Mouse (Mus musculus) splenic B cell, adult 2 months (primary cell): ENCODE measurements around the gene Gm20708.
A peak's percentile ranks its signal among the peaks of the same experiment; 100 is the strongest.

Source experiments
- DNase-seq: peaks from one replicate; pipeline ENCODE4 v3.0.0-alpha.2; 2011; ENCODE audit warnings: low read depth, low spot score
- H3K27me3 ChIP-seq: 2 replicates; pipeline ENCODE4 v1.6.1; 2012; ENCODE audit warnings: mild to moderate bottlenecking, low read length, moderate library complexity, mixed read lengths; ENCODE audit not compliant: control insufficient read depth, poor library complexity, insufficient read depth, severe bottlenecking
- H3K36me3 ChIP-seq: 2 replicates; pipeline ENCODE4 v1.6.1; 2012; ENCODE audit warnings: mild to moderate bottlenecking, low read length, moderate library complexity, mixed read lengths; ENCODE audit not compliant: control insufficient read depth, poor library complexity, insufficient read depth, severe bottlenecking

Gm20708 gene

GRCm38 (mm10) chr11:117848271-117848984 lies 39.0 kb downstream of the Gm20708 start:
- H3K36me3 ChIP-seq, result no peaks in the 10 kb centered on the region
- peak; percentile 47 for DNase-seq
- no peaks in the 10 kb centered on the region for H3K27me3 ChIP-seq

GRCm38 (mm10) chr11:117848985-117849671 lies 39.7 kb downstream of the Gm20708 start, which contains the start of gene Birc5:
TSS of gene Birc5 (plus strand) at chr11:117849251.
- Histone ChIP-seq H3K27me3 (no peaks in the 10 kb centered on the region), H3K36me3 (no peaks in the 10 kb centered on the region)
- DNase-seq, result peak; percentile 98

GRCm38 (mm10) chr11:117852875-117853274 lies 43.4 kb downstream of the Gm20708 start:
- DNase-seq, result no peak
- H3K36me3 ChIP-seq, result no peaks in the 10 kb centered on the region
- no peaks in the 10 kb centered on the region for H3K27me3 ChIP-seq

- H3K27me3 ChIP-seq, result no peaks in the 10 kb centered on the region
- H3K36me3 ChIP-seq, result no peaks in the 10 kb centered on the region
Measured at GRCm38 (mm10) chr11:117854241-117854640, 44.8 kb downstream of the Gm20708 start.

GRCm38 (mm10) chr11:117855360-117855759 lies 45.9 kb downstream of the Gm20708 start:
- DNase-seq, result no peak
- H3K27me3 ChIP-seq, result no peaks in the 10 kb centered on the region
- no peaks in the 10 kb centered on the region for H3K36me3 ChIP-seq

More at GRCm38 (mm10) chr11:117854241-117854640, 44.8 kb downstream of the Gm20708 start:
- no peak for DNase-seq

GRCm38 (mm10) chr11:117855975-117856374 lies 46.5 kb downstream of the Gm20708 start:
- no peak for DNase-seq
- H3K27me3 ChIP-seq, result no peaks in the 10 kb centered on the region
- H3K36me3 ChIP-seq, result no peaks in the 10 kb centered on the region

- DNase-seq, result no peak
- Histone ChIP-seq H3K27me3 (no peaks in the 10 kb centered on the region), H3K36me3 (no peaks in the 10 kb centered on the region)
Measured at GRCm38 (mm10) chr11:117857462-117857861, 48.0 kb downstream of the Gm20708 start.

GRCm38 (mm10) chr11:117858392-117858791 lies 48.9 kb downstream of the Gm20708 start:
- no peaks in the 10 kb centered on the region for H3K27me3 ChIP-seq
- no peaks in the 10 kb centered on the region for H3K36me3 ChIP-seq
- no peak for DNase-seq

- DNase-seq, result no peak
- H3K27me3 ChIP-seq, result no peaks in the 10 kb centered on the region
- H3K36me3 ChIP-seq, result no peaks in the 10 kb centered on the region
Measured at GRCm38 (mm10) chr11:117860601-117861000, 51.1 kb downstream of the Gm20708 start, which contains the start of gene Tmem235. TSS of gene Tmem235 (plus strand) at chr11:117860752.

GRCm38 (mm10) chr11:117863174-117863856 lies 53.8 kb downstream of the Gm20708 start:
- Histone ChIP-seq H3K27me3 (no peaks in the 10 kb centered on the region), H3K36me3 (no peaks in the 10 kb centered on the region)
- no peak for DNase-seq

GRCm38 (mm10) chr11:117864805-117865204 lies 55.3 kb downstream of the Gm20708 start:
- no peaks in the 10 kb centered on the region for H3K36me3 ChIP-seq
- no peaks in the 10 kb centered on the region for H3K27me3 ChIP-seq
- DNase-seq, result no peak

- no peak for DNase-seq
- no peaks in the 10 kb centered on the region for H3K27me3 ChIP-seq
- no peaks in the 10 kb centered on the region for H3K36me3 ChIP-seq
Measured at GRCm38 (mm10) chr11:117865988-117866387, 56.5 kb downstream of the Gm20708 start.

GRCm38 (mm10) chr11:117870688-117871365 lies 61.4 kb downstream of the Gm20708 start:
- Histone ChIP-seq H3K27me3 (no peaks in the 10 kb centered on the region), H3K36me3 (no peaks in the 10 kb centered on the region)
- DNase-seq, result peak; percentile 90

GRCm38 (mm10) chr11:117871376-117871775 lies 61.9 kb downstream of the Gm20708 start:
- DNase-seq, result no peak
- H3K36me3 ChIP-seq, result no peaks in the 10 kb centered on the region
- no peaks in the 10 kb centered on the region for H3K27me3 ChIP-seq
